Mouse (Mus musculus) liver, postnatal 0 days (tissue): ENCODE measurements around the gene Duxbl2. TPM values are rescaled to one million over a fixed set of nuclear protein-coding genes. Genes with fewer than 3 reads are reported as not detected.
"Not testable (repeated sequence)": the region's sequence is repeated elsewhere in the genome, so short reads cannot be mapped to it uniquely, and the experiment has no call there.

Experiments
- ATAC-seq: fragments of 200-750 bp; cut with Nextera tagmentation; 2 replicates; pipeline ENCODE4 v1.8.0; 2017; ENCODE audit warnings: mild to moderate bottlenecking, moderate library complexity
- DNase-seq: peaks from one replicate; pipeline ENCODE4 v3.0.0-alpha.2; 2016
- H3K27ac ChIP-seq: fragments of 300-500 bp; sonication (generic); 2 replicates; pipeline ENCODE4 v1.5.1; 2014; ENCODE audit warnings: antibody characterized with exemption, moderate library complexity, mild to moderate bottlenecking, low read depth
- H3K27me3 ChIP-seq: fragments of 300-500 bp; sonication (generic); 2 replicates; pipeline ENCODE4 v1.6.1; 2014; ENCODE audit warnings: low read length, control low read depth, mixed read lengths; ENCODE audit not compliant: insufficient read depth
- H3K36me3 ChIP-seq: fragments of 300-500 bp; sonication (generic); replicated peaks from 2 replicates; pipeline ENCODE4 v1.6.1; 2014; ENCODE audit warnings: mild to moderate bottlenecking, control low read depth, low read length, moderate library complexity, mixed read lengths; ENCODE audit not compliant: insufficient read depth
- H3K4me1 ChIP-seq: fragments of 300-500 bp; sonication (generic); 2 replicates; pipeline ENCODE4 v1.6.1; 2014; ENCODE audit warnings: antibody characterized with exemption, mild to moderate bottlenecking, control low read depth; ENCODE audit not compliant: insufficient read depth
- H3K4me2 ChIP-seq: fragments of 300-500 bp; sonication (generic); 2 replicates; pipeline ENCODE4 v1.6.1; 2014; ENCODE audit warnings: low read depth, mild to moderate bottlenecking, low read length, moderate library complexity, mixed read lengths
- H3K4me3 ChIP-seq: fragments of 300-500 bp; sonication (generic); 2 replicates; pipeline ENCODE4 v1.5.1; 2014; ENCODE audit warnings: low read depth, low read length
- H3K9ac ChIP-seq: fragments of 300-500 bp; sonication (generic); replicated peaks from 2 replicates; pipeline ENCODE4 v1.6.1; 2014; ENCODE audit warnings: mild to moderate bottlenecking, moderate library complexity
- H3K9me3 ChIP-seq: fragments of 300-500 bp; sonication (generic); 2 replicates; pipeline ENCODE4 v1.6.1; 2016; ENCODE audit warnings: mild to moderate bottlenecking, control low read depth, low read length, mixed read lengths
- WGBS: fragments of 180-500 bp; shearing (Covaris S2); extraction: QIAGEN DNeasy Blood & Tissue Kit; methylation state at CpG from one replicate; pipeline ENCODE4 v1.1.7; 2014; ENCODE audit not compliant: insufficient replicate concordance; 5-methylcytosine and 5-hydroxymethylcytosine counted together
- polyA plus RNA-seq: library from polyadenylated mRNA; unstranded; fragments of >200 nt; fragmentation: Nextera tagmentation; extraction: Ambion mirVana; gene quantifications from 2 replicates; pipeline ENCODE4 v1.2.1, GENCODE M21; 2015

Duxbl2 gene
- polyA plus RNA-seq, 1 experiment from 2014 or later: not detected

DNA sequence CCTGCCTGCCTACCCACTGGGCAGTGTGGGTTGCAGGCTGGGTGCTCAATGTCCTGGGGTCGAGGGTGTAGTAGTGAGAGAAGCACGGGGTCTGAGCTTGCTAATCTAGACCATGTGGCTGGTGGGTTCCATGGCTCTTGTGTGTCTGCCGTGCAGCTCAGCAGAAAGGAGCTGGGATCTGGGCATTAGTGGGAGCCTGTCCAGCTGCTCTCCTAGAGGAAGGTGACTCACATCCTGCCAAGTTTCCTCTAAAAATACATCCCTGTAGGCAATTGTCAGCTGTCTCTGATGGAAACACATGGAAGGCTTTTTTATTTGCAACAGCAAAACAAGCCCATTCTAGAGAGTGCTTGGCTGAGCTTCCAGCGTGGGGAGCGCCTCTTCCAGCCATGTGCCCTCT is 44.3 kb downstream of the Duxbl2 start:
- H3K4me1 ChIP-seq, DNase-seq, H3K9ac ChIP-seq, H3K4me2 ChIP-seq, H3K9me3 ChIP-seq, H3K4me3 ChIP-seq, H3K27me3 ChIP-seq, H3K36me3 ChIP-seq, ATAC-seq, H3K27ac ChIP-seq: not testable (repeated sequence)
- WGBS: no CpG with 5 or more reads among the region's 5 CpGs

DNA sequence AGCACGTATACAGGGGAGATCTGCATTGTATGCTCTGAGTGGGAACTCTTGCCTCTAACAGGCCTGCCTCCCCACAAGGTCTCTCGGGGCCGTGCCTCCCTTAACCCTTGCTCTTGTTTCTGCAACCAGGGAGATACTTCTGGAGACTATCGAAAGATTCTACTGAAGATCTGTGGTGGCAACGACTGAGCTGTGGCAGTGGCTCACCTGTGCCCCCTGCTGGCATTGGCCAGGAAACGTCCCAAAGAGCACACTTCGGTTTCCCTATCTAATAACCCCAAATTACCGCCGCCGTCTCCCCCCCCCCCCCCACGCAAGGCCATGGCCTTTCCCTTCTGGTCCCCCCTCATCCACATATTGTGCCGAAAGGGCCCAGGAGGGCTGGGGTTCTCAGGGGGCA is 47.1 kb downstream of the Duxbl2 start:
- not testable (repeated sequence) for H3K9me3 ChIP-seq, H3K27ac ChIP-seq, H3K27me3 ChIP-seq, H3K4me1 ChIP-seq, ATAC-seq, H3K36me3 ChIP-seq, H3K9ac ChIP-seq, H3K4me2 ChIP-seq, H3K4me3 ChIP-seq, DNase-seq
- WGBS: no CpG with 5 or more reads among the region's 12 CpGs

DNA sequence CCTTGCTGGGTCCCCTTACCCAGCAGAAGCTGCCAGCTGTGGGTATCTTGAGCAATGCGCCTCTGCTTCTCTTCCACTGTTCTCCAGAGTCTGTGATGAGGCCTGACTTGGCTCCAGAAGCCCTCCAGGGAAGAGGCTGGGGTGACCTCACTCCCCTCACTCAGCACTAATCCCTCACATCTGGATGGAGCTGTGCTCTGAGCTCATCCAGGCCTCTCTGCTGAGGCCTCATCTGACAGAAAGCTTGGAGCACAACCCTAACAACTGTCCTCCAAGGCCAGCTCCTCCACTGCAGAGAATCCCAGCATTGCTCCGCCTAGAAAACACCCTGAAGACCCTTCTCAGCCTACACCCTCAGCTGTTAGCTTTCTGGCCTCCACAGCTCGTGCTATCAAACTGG is 55.8 kb downstream of the Duxbl2 start:
- H3K27ac ChIP-seq, H3K4me3 ChIP-seq, H3K9ac ChIP-seq, H3K27me3 ChIP-seq, H3K36me3 ChIP-seq, H3K4me1 ChIP-seq, ATAC-seq, DNase-seq, H3K4me2 ChIP-seq, H3K9me3 ChIP-seq: not testable (repeated sequence)
- no CpG with 5 or more reads among the region's 3 CpGs for WGBS

DNA sequence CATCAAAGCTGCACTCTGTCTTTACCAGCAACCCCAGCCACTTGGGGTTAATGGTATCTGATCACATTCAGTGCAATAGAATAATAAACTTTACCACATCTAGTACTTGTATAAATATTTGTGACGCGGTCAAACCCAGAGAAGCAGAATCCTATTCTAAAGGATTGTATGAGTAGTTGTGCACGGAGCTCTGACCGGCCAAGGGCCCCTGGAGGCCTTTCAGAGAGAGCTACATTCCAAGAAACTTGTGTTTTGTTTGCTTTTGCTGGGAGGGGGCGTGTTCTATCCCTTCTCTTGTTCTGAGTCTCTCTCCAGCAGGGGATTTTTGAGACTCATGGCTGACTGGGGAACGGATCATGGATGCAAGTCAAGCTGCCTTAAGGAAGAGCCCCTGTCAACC is 56.9 kb downstream of the Duxbl2 start:
- not testable (repeated sequence) for H3K9me3 ChIP-seq, H3K4me1 ChIP-seq, H3K9ac ChIP-seq, H3K27me3 ChIP-seq, H3K4me3 ChIP-seq, ATAC-seq, DNase-seq, H3K4me2 ChIP-seq, H3K36me3 ChIP-seq, H3K27ac ChIP-seq
- no CpG with 5 or more reads among the region's 6 CpGs for WGBS

Other genes with a start within 250 kb of the Duxbl2 start
- not detected in 2 replicates for gene Plac9a, start 215.2 kb upstream of the Duxbl2 start, polyA plus RNA-seq
- 2.4 and 2.6 TPM in 2 replicates for gene Tmem254a, start 190.7 kb upstream of the Duxbl2 start, polyA plus RNA-seq
- gene Cphx1, start 180.0 kb upstream of the Duxbl2 start, polyA plus RNA-seq: 0.06 and 0.12 TPM in 2 replicates
- not detected in 2 replicates for gene Duxbl1, start 139.8 kb upstream of the Duxbl2 start, polyA plus RNA-seq
- 5.4 and 7.9 TPM in 2 replicates for gene Gm9780, start 75.6 kb upstream of the Duxbl2 start, polyA plus RNA-seq
- gene Tmem254c, start 51.0 kb upstream of the Duxbl2 start, polyA plus RNA-seq: 34.7 and 41.0 TPM in 2 replicates
- not detected in 2 replicates for gene Cphx2, start 36.8 kb upstream of the Duxbl2 start, polyA plus RNA-seq
- not detected in 2 replicates for gene Cphx3, start 36.1 kb upstream of the Duxbl2 start, polyA plus RNA-seq
- 8.6 and 11.2 TPM in 2 replicates for gene Plac9b, start 64.1 kb downstream of the Duxbl2 start, polyA plus RNA-seq
- 30.3 and 32.9 TPM in 2 replicates for gene Tmem254b, start 88.7 kb downstream of the Duxbl2 start, polyA plus RNA-seq
- gene Duxbl3, start 139.6 kb downstream of the Duxbl2 start, polyA plus RNA-seq: not detected in 2 replicates